In the genomic region with DNA sequence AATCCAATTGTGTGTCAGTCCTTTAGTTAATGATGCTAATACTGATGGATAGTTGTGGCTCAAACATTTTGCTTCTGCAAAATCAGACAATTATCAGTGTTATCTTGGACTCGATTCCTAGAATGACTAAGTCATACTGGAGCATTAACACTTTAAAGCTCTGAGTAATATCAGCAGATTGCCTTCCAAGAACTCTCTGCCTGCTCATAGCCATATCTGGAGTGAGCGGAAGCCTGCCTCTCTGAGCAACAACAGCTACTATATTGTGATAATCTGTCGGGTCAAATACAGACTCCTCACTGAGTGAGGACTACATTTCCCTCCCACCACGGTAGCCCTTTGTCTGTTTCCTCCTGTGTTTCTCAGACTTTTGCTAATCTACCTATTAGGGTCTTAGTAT, we compare ENCODE assay signal across 23 mouse cellular contexts. TPM values are rescaled to one million over a fixed set of nuclear protein-coding genes. Genes with fewer than 3 reads are reported as not detected.
DNase-seq lines count a peak whose midpoint lies in the region; ATAC-seq and TF ChIP-seq lines count a peak whose summit lies in the region.
"Had no signal": no experiment of that assay in that cellular context is flagged by ENCODE, and none has a peak within 500 bp of the region (broad histone marks: within the 10 kb centered on the region; RNA-seq: fewer than 3 reads in every experiment).

No protein-coding gene starts in this region.

- TF ChIP-seq POLR2A in MEL (IDR thresholded peaks at IDR 0.05; ENCODE audit: control insufficient read depth in 1 of 2, insufficient read depth in 1 of 2, low read depth in 1 of 2, low read length in 2 of 2, poor library complexity in 1 of 2), result no peak

- H3K27me3 ChIP-seq in heart, embryonic 13.5 days (replicated peaks), result no peaks in the 10 kb centered on the region
- H3K27me3 ChIP-seq in MEL (ENCODE audit: control insufficient read depth in 1 of 2, insufficient read depth in 2 of 2, low read length in 2 of 2), result no peaks in the 10 kb centered on the region
- H3K27me3 ChIP-seq: forebrain, embryonic 13.5 days; hindbrain, embryonic 12.5 days; intestine, embryonic 15.5 days; limb, embryonic 13.5 days; midbrain, embryonic 15.5 days; neural tube, embryonic 15.5 days; stomach, embryonic 15.5 days had no signal

- DNase-seq in heart, adult 11 months, result no peak
- DNase-seq in MEL (ENCODE audit: low read depth, low spot score), result peak; percentile 65
- DNase-seq in c-Kit-positive CD71-positive TER-119-positive erythroid progenitor cells, embryonic 14.5 days (ENCODE audit: low spot score), result peak; percentile 59
- DNase-seq in adrenal gland, adult 2 months, result no peak
- no peak for DNase-seq in retina, embryonic 14.5 days (ENCODE audit: low spot score)
- DNase-seq: adrenal gland, postnatal 25 days; cerebellum, adult 2 months; cerebellum, postnatal 14 days; gastrocnemius, postnatal 10 days; kidney, postnatal 14 days; lung, postnatal 36 days; right cerebral cortex, postnatal 25 days had no signal

- H3K4me3 ChIP-seq in heart, embryonic 13.5 days, result no peak overlapping the region
- no peak overlapping the region for H3K4me3 ChIP-seq in MEL (ENCODE audit: control insufficient read depth in 1 of 2, insufficient read depth in 1 of 2, low read depth in 2 of 2, low read length in 2 of 2)
- H3K4me3 ChIP-seq: forebrain, embryonic 13.5 days; hindbrain, embryonic 12.5 days; intestine, embryonic 15.5 days; limb, embryonic 13.5 days; midbrain, embryonic 15.5 days; neural tube, embryonic 15.5 days; stomach, embryonic 15.5 days had no signal

- 13% methylated on average over 4 of the region's 4 CpGs for WGBS in heart, embryonic 13.5 days

- TF ChIP-seq EP300 in MEL (IDR thresholded peaks at IDR 0.05; ENCODE audit: low read depth in 1 of 2, low read length in 2 of 2), result peak; percentile 69

- H3K79me2 ChIP-seq in MEL (ENCODE audit: control insufficient read depth, insufficient read depth, low read length, poor library complexity), result no peaks in the 10 kb centered on the region

- TF ChIP-seq CTCF in MEL (IDR thresholded peaks at IDR 0.05 in 2 of 3, conservative IDR thresholded peaks at IDR 0.05 in 1 of 3; ENCODE audit: control insufficient read depth in 1 of 3, insufficient read depth in 1 of 3, low read depth in 2 of 3, low read length in 3 of 3, poor library complexity in 1 of 3, severe bottlenecking in 1 of 3), result no peak

- ATAC-seq in heart, embryonic 13.5 days (ENCODE audit: extremely low read depth, insufficient number of reproducible peaks, low FRiP score, low TSS enrichment), result no peak
- peak; percentile 68 for ATAC-seq in megakaryocyte progenitor cell, adult 5-6 weeks (replicated peaks; ENCODE audit: poor library complexity)
- ATAC-seq: forebrain, embryonic 13.5 days; hindbrain, postnatal 0 days; intestine, embryonic 15.5 days; midbrain, embryonic 15.5 days had no signal

- H3K4me2 ChIP-seq in heart, embryonic 13.5 days, result no peak overlapping the region
- H3K4me2 ChIP-seq: forebrain, embryonic 13.5 days; heart, embryonic 11.5 days; hindbrain, embryonic 12.5 days; intestine, embryonic 15.5 days; limb, embryonic 13.5 days; midbrain, embryonic 15.5 days; neural tube, embryonic 15.5 days; stomach, embryonic 15.5 days had no signal

- peaks cover 6% of the 10 kb centered on the region for H3K36me3 ChIP-seq in heart, embryonic 13.5 days
- H3K36me3 ChIP-seq in MEL (ENCODE audit: control insufficient read depth in 1 of 2, insufficient read depth in 2 of 2, low read length in 2 of 2), result peaks cover 0 to 6% of the 10 kb centered on the region in 2 experiments; a peak in 2 of 4 replicates
- H3K36me3 ChIP-seq: hindbrain, embryonic 12.5 days; intestine, embryonic 15.5 days; limb, embryonic 13.5 days; midbrain, embryonic 15.5 days; neural tube, embryonic 15.5 days; stomach, embryonic 15.5 days had no signal

- no peak for TF ChIP-seq RAD21 in MEL (IDR thresholded peaks at IDR 0.05; ENCODE audit: low read depth, low read length)

- no peak overlapping the region for H3K9ac ChIP-seq in heart, embryonic 13.5 days
- H3K9ac ChIP-seq in MEL (ENCODE audit: control insufficient read depth, low read depth, low read length, poor library complexity, severe bottlenecking), result no peak overlapping the region
- H3K9ac ChIP-seq: forebrain, embryonic 13.5 days; hindbrain, embryonic 12.5 days; intestine, embryonic 15.5 days; limb, embryonic 13.5 days; midbrain, embryonic 15.5 days; neural tube, embryonic 15.5 days; stomach, embryonic 15.5 days had no signal

- peak overlapping the region; percentile 28; the same call in 1 of the 2 replicates for H3K27ac ChIP-seq in heart, embryonic 13.5 days (replicated peaks)
- H3K27ac ChIP-seq in MEL (ENCODE audit: control insufficient read depth, low read depth, low read length), result 0 out of 2 replicates have a peak overlapping the region, but pooled peaks have one; percentile 28
- H3K27ac ChIP-seq: forebrain, embryonic 13.5 days; hindbrain, embryonic 12.5 days; hindbrain, postnatal 0 days; intestine, embryonic 15.5 days; limb, embryonic 13.5 days; midbrain, embryonic 15.5 days; neural tube, embryonic 15.5 days; stomach, embryonic 15.5 days had no signal

- H3K9me3 ChIP-seq in heart, embryonic 13.5 days, result no peaks in the 10 kb centered on the region; the same call in 1 of the 2 replicates
- H3K9me3 ChIP-seq in MEL (replicated peaks; ENCODE audit: insufficient read depth, low read length), result no peaks in the 10 kb centered on the region
- H3K9me3 ChIP-seq: forebrain, embryonic 13.5 days; hindbrain, embryonic 12.5 days; intestine, embryonic 15.5 days; limb, embryonic 13.5 days; midbrain, embryonic 15.5 days; stomach, embryonic 15.5 days had no signal

- peaks cover 23% of the 10 kb centered on the region for H3K4me1 ChIP-seq in heart, embryonic 13.5 days
- peaks cover 0 to 4% of the 10 kb centered on the region in 2 experiments; a peak in 1 of 4 replicates for H3K4me1 ChIP-seq in MEL (ENCODE audit: control insufficient read depth in 1 of 2, insufficient read depth in 2 of 2, low read length in 2 of 2)
- H3K4me1 ChIP-seq: forebrain, embryonic 13.5 days; hindbrain, embryonic 12.5 days; intestine, embryonic 15.5 days; midbrain, embryonic 15.5 days; neural tube, embryonic 15.5 days; stomach, embryonic 15.5 days had no signal

TF ChIP-seq in MEL, 35 proteins besides CTCF, POLR2A, EP300 and RAD21:
- TF ChIP-seq MXI1 (IDR thresholded peaks at IDR 0.05; ENCODE audit: low read depth, low read length) (no peak), RCOR1 (IDR thresholded peaks at IDR 0.05; ENCODE audit: low read depth, low read length) (peak; percentile 66), MYB (IDR thresholded peaks at IDR 0.05; ENCODE audit: low read depth, low read length) (no peak), ETS1 (IDR thresholded peaks at IDR 0.05; ENCODE audit: low read depth, low read length) (peak; percentile 41; the same call in 1 of the 2 replicates), GATA1 (IDR thresholded peaks at IDR 0.05; ENCODE audit: low read depth, low read length) (peak; percentile 73), NELFE (IDR thresholded peaks at IDR 0.05; ENCODE audit: low read depth, low read length) (no peak), ELF1 (IDR thresholded peaks at IDR 0.05; ENCODE audit: low read depth, low read length) (no peak), NRF1 (IDR thresholded peaks at IDR 0.05; ENCODE audit: insufficient read depth, low read depth, low read length, poor library complexity, severe bottlenecking) (no peak), MAX (IDR thresholded peaks at IDR 0.05; ENCODE audit: low read length) (no peak), POLR2AphosphoS5 (IDR thresholded peaks at IDR 0.05; ENCODE audit: borderline replicate concordance, low read depth, low read length) (no peak), KAT2A (conservative IDR thresholded peaks at IDR 0.05; ENCODE audit: low read depth, low read length) (no peak), SIN3A (IDR thresholded peaks at IDR 0.05; ENCODE audit: low read length) (no peak), MYC (IDR thresholded peaks at IDR 0.05; ENCODE audit: low read depth, low read length) (no peak), POLR2AphosphoS2 (IDR thresholded peaks at IDR 0.05; ENCODE audit: low read length) (no peak), CHD1 (IDR thresholded peaks at IDR 0.05; ENCODE audit: low read depth, low read length) (no peak), ZC3H11A (IDR thresholded peaks at IDR 0.05; ENCODE audit: low read depth, low read length) (no peak), MEF2A (IDR thresholded peaks at IDR 0.05; ENCODE audit: extremely low read depth, insufficient replicate concordance, low read depth, low read length, poor library complexity, severe bottlenecking) (no peak), E2F4 (IDR thresholded peaks at IDR 0.05; ENCODE audit: borderline replicate concordance, low read depth, low read length) (no peak), USF2 (IDR thresholded peaks at IDR 0.05; ENCODE audit: borderline replicate concordance in 1 of 2, insufficient read depth in 1 of 2, low read depth in 1 of 2, low read length in 2 of 2) (no peak), BHLHE40 (IDR thresholded peaks at IDR 0.05; ENCODE audit: borderline replicate concordance, low read depth, low read length) (no peak), ZMIZ1 (IDR thresholded peaks at IDR 0.05; ENCODE audit: low read depth, low read length) (no peak), GABPA (IDR thresholded peaks at IDR 0.05; ENCODE audit: low read depth, low read length) (no peak), HCFC1 (IDR thresholded peaks at IDR 0.05; ENCODE audit: low read depth, low read length) (no peak), TAL1 (IDR thresholded peaks at IDR 0.05; ENCODE audit: low read length) (peak; percentile 56), ZKSCAN1 (IDR thresholded peaks at IDR 0.05; ENCODE audit: low read depth, low read length) (no peak), UBTF (IDR thresholded peaks at IDR 0.05; ENCODE audit: borderline replicate concordance, insufficient read depth, low read depth, low read length) (no peak), SMC3 (IDR thresholded peaks at IDR 0.05; ENCODE audit: low read depth, low read length) (no peak), TBP (IDR thresholded peaks at IDR 0.05; ENCODE audit: low read depth, low read length) (no peak)

RNA-seq across cellular contexts. Expression of a gene that starts 37.4 kb away (rescaled TPM):
- polyA plus RNA-seq in heart, embryonic 13.5 days (2015; fragmentation: Nextera tagmentation; extraction: Ambion mirVana), result 41.1 TPM in 2 replicates
- total RNA-seq in MEL (2012; rRNA removed), result 3.9 and 4.5 TPM in 2 replicates
- 10 to 100 TPM in 1 of 2 experiments, not detected in 1; 38.4 TPM for polyA plus RNA-seq in MEL (2012; ENCODE audit: insufficient read depth in 1 of 2, insufficient read length in 2 of 2, low read depth in 1 of 2, low replicate concordance in 2 of 2, missing spikeins in 1 of 2)
- 37.8 and 45.5 TPM in 2 replicates for total RNA-seq in megakaryocyte progenitor cell, adult 5-6 weeks (2015)
- 9.7 and 13.9 TPM in 2 replicates for total RNA-seq in megakaryocyte progenitor cell, adult 5-6 weeks (2017)
- total RNA-seq in adrenal gland, adult 2 months (2021), result 10 to 100 TPM; 29.6 to 32.0 TPM
- polyA plus RNA-seq in adrenal gland, adult 2 months (2012; rRNA removed), result 61.8 and 67.9 TPM in 2 replicates

Comparison
In these comparisons a context has a peak if more than half of its experiments do, and no peak if none do; other contexts are left out.
1. DNase-seq: peak in MEL (single experiment) and c-Kit-positive CD71-positive TER-119-positive erythroid progenitor cells, embryonic 14.5 days (single experiment); none in heart, adult 11 months (single experiment), adrenal gland, adult 2 months (single experiment) and retina, embryonic 14.5 days (single experiment).